Mouse (Mus musculus) limb, embryonic 15.5 days (tissue): ENCODE data around the gene Glis3. TPM values are rescaled to one million over a fixed set of nuclear protein-coding genes. Genes with fewer than 3 reads are reported as not detected.

Experiments
- ATAC-seq: fragments of 200-750 bp; cut with Nextera tagmentation; 2 replicates; pipeline ENCODE4 v1.8.0; 2017; ENCODE audit warnings: low read depth, moderate TSS enrichment; ENCODE audit not compliant: insufficient number of reproducible peaks, low FRiP score, low TSS enrichment
- H3K27ac ChIP-seq: fragments of 300-500 bp; sonication (generic); 2 replicates; pipeline ENCODE4 v1.5.1; 2015; ENCODE audit warnings: moderate library complexity, mild to moderate bottlenecking, inconsistent platforms
- H3K27me3 ChIP-seq: fragments of 300-500 bp; sonication (generic); 2 replicates; pipeline ENCODE4 v1.6.1; 2015; ENCODE audit warnings: inconsistent platforms
- H3K36me3 ChIP-seq: fragments of 300-500 bp; sonication (generic); 2 replicates; pipeline ENCODE4 v1.6.1; 2015; ENCODE audit warnings: inconsistent platforms
- H3K4me1 ChIP-seq: fragments of 300-500 bp; sonication (generic); 2 replicates; pipeline ENCODE4 v1.6.1; 2015; ENCODE audit warnings: inconsistent platforms
- H3K4me2 ChIP-seq: fragments of 300-500 bp; sonication (generic); 2 replicates; pipeline ENCODE4 v1.6.1; 2015; ENCODE audit warnings: mild to moderate bottlenecking, inconsistent platforms
- H3K4me3 ChIP-seq: fragments of 300-500 bp; sonication (generic); 2 replicates; pipeline ENCODE4 v1.5.1; 2015; ENCODE audit warnings: mild to moderate bottlenecking, inconsistent platforms
- H3K9ac ChIP-seq: fragments of 300-500 bp; sonication (generic); 2 replicates; pipeline ENCODE4 v1.6.1; 2015; ENCODE audit warnings: inconsistent platforms
- H3K9me3 ChIP-seq: fragments of 300-500 bp; sonication (generic); 2 replicates; pipeline ENCODE4 v1.6.1; 2016; ENCODE audit warnings: inconsistent platforms
- WGBS: fragments of 180-500 bp; shearing (Covaris S2); methylation state at CpG from one replicate; pipeline ENCODE4 v1.1.7; 2015; 5-methylcytosine and 5-hydroxymethylcytosine counted together
- polyA plus RNA-seq: library from polyadenylated mRNA; unstranded; fragments of >200 nt; fragmentation: Nextera tagmentation; extraction: Ambion mirVana; gene quantifications from 2 replicates; pipeline ENCODE4 v1.2.1, GENCODE M21; 2015

The Glis3 gene
- polyA plus RNA-seq, 1 experiment from 2014 or later, result 3.0 TPM

DNA sequence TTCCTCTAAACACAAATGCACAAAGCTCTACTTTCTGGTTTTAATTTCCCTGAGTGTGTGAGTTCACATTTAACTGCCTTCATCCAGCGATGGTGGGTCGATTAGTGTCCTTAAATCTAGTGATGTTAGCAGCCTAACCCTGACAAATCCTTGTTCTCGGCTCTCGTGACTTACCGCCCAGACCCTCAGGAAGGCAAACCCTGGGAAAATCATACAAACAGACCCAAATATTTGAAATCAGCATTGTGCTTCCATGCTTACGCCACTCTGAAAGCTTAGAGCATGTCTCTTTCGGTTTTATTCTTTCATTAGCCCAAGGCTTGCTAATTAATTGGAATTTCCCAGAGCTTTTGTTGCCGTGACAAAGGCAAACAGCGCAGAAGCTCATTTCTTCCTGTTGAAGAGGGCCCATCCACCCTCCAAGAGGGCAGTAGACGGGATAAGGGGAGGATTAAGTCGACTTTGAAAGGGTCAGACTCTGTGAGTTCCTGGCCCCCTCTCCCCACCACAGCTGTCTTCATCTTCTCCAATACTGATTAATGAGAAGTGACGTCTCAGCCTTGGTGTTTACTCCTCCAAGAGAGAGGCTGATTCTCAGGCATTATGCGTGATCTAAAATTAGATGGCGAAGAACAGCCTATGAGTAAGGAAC, 100.0 kb downstream of the Glis3 start:
- ATAC-seq, result no peak
- Histone ChIP-seq H3K36me3 (no peaks in the 10 kb centered on the region), H3K27ac (no peak overlapping the region), H3K4me1 (0 out of 2 replicates have a peak, but pooled peaks cover 7% of the 10 kb centered on the region), H3K27me3 (no peaks in the 10 kb centered on the region), H3K9ac (no peak overlapping the region), H3K4me3 (no peak overlapping the region), H3K4me2 (no peak overlapping the region), H3K9me3 (no peaks in the 10 kb centered on the region)
- 58% methylated on average over 14 of the region's 14 CpGs for WGBS

DNA sequence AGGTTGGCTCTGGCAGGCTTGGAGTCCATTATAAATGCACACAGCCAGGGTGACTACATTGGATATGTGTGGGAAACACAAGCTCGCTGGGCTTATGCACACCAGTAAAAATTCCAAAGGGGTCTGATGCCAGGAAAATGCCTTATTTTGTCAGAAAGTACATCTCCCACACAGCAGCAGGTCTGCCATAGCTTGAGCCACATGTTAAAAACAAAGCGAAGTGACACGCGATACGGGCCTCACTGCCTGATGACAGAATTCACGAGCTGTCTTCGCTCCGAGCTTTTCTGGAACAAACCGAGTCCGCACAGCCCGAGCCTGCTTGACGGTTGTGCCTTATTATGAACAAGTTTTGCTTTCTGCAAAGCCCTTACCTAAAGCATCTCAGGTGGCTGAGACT, 102.9 kb downstream of the Glis3 start:
- no peak overlapping the region for H3K4me2 ChIP-seq
- H3K27ac ChIP-seq, result no peak overlapping the region
- H3K9ac ChIP-seq, result no peak overlapping the region
- H3K4me1 ChIP-seq, result 0 out of 2 replicates have a peak, but pooled peaks cover 7% of the 10 kb centered on the region
- ATAC-seq, result no peak
- H3K36me3 ChIP-seq, result no peaks in the 10 kb centered on the region
- WGBS, result 66% methylated on average over 12 of the region's 12 CpGs
- H3K27me3 ChIP-seq, result no peaks in the 10 kb centered on the region
- no peaks in the 10 kb centered on the region for H3K9me3 ChIP-seq
- H3K4me3 ChIP-seq, result no peak overlapping the region

DNA sequence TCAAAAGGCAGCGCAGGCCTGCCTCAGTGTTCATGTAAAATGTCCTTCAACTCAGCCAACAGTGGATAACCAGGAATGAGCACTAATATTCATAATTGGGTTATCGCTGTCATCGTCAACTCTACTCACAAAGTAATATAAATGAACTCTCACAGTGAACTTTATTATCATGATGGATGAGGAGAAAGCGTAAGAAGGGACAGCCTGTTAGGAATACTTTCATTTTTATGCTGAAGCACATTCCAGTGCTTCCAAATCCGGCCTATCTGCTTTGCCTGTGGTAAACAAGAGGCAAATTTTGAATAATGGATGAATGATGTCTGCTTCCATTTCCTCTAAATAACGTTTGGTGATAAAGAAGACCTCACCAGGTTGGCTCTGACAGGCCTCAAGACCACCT, 103.3 kb downstream of the Glis3 start:
- no peak overlapping the region for H3K4me3 ChIP-seq
- no peak overlapping the region for H3K27ac ChIP-seq
- 0 out of 2 replicates have a peak, but pooled peaks cover 7% of the 10 kb centered on the region for H3K4me1 ChIP-seq
- 82% methylated on average over 6 of the region's 6 CpGs for WGBS
- H3K27me3 ChIP-seq, result no peaks in the 10 kb centered on the region
- H3K9me3 ChIP-seq, result no peaks in the 10 kb centered on the region
- no peak for ATAC-seq
- H3K36me3 ChIP-seq, result no peaks in the 10 kb centered on the region
- no peak overlapping the region for H3K4me2 ChIP-seq
- H3K9ac ChIP-seq, result no peak overlapping the region

DNA sequence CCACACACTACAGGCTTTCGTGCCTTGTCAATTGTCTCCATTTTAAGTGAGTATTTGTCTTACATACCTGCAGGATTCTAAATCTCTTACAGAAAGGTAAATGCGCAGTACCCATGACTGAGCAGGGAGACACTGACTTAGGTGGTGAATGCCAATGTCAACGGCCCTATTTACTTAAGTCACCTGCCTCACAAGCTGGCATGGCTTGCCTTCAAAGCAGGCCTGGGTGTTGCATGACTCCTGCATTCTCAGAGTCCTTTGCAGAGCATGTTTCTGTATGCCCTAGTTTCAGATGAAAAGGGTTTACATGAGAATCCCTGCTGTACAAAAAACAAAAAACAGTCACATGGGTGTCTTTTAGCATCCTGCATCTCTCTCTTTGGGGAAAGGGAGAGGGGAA, 106.2 kb downstream of the Glis3 start:
- Histone ChIP-seq H3K27ac (no peak overlapping the region), H3K4me3 (no peak overlapping the region), H3K4me1 (0 out of 2 replicates have a peak, but pooled peaks cover 5% of the 10 kb centered on the region), H3K9ac (no peak overlapping the region), H3K4me2 (no peak overlapping the region), H3K9me3 (no peaks in the 10 kb centered on the region), H3K27me3 (no peaks in the 10 kb centered on the region), H3K36me3 (no peaks in the 10 kb centered on the region)
- no peak for ATAC-seq
- 94% methylated on average over 3 of the region's 3 CpGs for WGBS

DNA sequence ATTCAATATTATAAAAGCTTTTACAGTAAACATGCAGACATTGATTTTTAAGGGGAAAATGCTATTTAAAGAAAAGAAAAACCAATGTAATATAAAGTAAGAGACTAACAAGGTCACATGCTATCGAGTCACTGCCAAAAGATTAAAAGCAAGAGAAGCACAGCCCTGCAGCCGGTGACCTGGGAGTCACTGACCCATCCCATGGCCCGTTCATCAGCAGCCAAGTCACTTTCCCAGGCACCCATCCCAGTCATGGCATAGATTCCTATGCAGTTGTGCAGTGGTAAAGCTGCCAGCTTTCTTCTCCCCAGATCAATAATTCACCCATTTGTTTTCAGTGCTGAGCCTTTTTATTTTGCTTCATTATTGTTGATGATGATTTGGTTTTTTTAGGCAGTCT, 110.0 kb downstream of the Glis3 start:
- 80% methylated on average over 3 of the region's 3 CpGs for WGBS
- ATAC-seq, result no peak
- no peak overlapping the region for H3K9ac ChIP-seq

DNA sequence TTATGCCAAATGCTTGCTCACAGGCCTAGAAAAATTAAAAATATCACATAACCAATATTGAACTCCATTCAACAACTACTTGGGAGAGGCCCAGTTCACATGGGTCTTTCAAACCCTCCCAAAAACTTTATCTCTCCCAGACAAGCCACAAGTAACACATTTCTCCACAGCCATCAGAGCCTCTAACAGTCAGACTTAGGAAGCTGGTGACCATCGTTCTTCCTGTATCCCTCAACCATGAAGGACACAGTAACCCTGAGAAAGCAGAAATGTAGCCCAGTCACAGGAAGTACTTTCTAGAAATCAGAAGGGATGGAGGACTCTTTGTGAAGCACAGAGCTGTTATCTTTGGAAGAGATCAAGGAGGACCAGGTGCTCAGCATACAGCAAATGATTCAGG, 112.8 kb downstream of the Glis3 start:
- WGBS, result 73% methylated on average over 1 of the region's 1 CpGs
- H3K9ac ChIP-seq, result no peak overlapping the region
- no peaks in the 10 kb centered on the region for H3K9me3 ChIP-seq
- H3K4me2 ChIP-seq, result no peak overlapping the region
- H3K4me3 ChIP-seq, result no peak overlapping the region
- no peak for ATAC-seq
- H3K27ac ChIP-seq, result no peak overlapping the region
- 0 out of 2 replicates have a peak, but pooled peaks cover 3% of the 10 kb centered on the region for H3K4me1 ChIP-seq
- H3K27me3 ChIP-seq, result no peaks in the 10 kb centered on the region
- H3K36me3 ChIP-seq, result no peaks in the 10 kb centered on the region

More for the DNA sequence above, 110.0 kb downstream of the Glis3 start:
- Histone ChIP-seq H3K27ac (no peak overlapping the region), H3K36me3 (no peaks in the 10 kb centered on the region), H3K4me3 (no peak overlapping the region), H3K4me1 (0 out of 2 replicates have a peak, but pooled peaks cover 3% of the 10 kb centered on the region), H3K4me2 (no peak overlapping the region), H3K9me3 (no peaks in the 10 kb centered on the region), H3K27me3 (no peaks in the 10 kb centered on the region)

DNA sequence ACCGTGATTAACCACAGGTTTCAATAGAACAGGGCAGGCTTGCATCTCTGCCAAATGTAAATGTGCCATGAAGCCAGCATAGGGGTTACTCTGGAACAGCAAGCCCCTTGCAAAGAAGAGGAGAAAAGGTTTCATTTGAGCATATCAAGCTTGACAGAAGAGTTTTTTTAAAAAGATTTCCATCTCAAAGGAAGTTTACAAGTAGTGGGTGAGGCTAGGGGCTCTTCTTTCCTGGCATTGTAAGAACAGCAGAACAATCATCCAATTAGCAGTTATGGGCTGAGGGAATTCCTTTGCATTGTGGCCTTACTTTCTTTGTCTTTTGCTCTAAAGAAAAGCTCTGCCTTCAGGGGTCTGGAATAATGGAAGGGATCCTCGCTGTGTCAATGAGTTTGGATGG, 113.3 kb downstream of the Glis3 start:
- H3K4me3 ChIP-seq, result no peak overlapping the region
- no peak overlapping the region for H3K27ac ChIP-seq
- H3K9ac ChIP-seq, result no peak overlapping the region
- ATAC-seq, result no peak
- H3K9me3 ChIP-seq, result no peaks in the 10 kb centered on the region
- 21% methylated on average over 2 of the region's 2 CpGs for WGBS
- no peaks in the 10 kb centered on the region for H3K36me3 ChIP-seq
- no peaks in the 10 kb centered on the region for H3K27me3 ChIP-seq
- H3K4me2 ChIP-seq, result no peak overlapping the region
- 0 out of 2 replicates have a peak, but pooled peaks cover 3% of the 10 kb centered on the region for H3K4me1 ChIP-seq

DNA sequence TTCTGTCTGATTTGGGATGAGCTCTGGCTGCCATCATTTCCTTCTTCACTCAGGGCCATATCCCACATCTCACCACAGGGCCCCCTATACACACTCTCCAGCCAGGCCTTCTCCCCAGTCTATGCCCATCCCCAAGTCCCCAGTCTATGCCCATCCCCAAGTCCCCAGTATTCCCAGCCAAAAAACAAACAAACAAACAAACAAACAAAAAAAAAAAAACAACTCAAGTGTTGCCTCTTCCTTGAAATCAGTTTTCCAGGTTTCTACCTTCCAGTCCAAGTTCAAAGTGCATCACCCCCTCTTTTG, 118.2 kb downstream of the Glis3 start:
- Histone ChIP-seq H3K4me2 (no peak overlapping the region), H3K27me3 (no peaks in the 10 kb centered on the region), H3K27ac (no peak overlapping the region), H3K4me3 (no peak overlapping the region), H3K36me3 (no peaks in the 10 kb centered on the region), H3K9ac (no peak overlapping the region), H3K4me1 (peaks cover 17% of the 10 kb centered on the region), H3K9me3 (no peaks in the 10 kb centered on the region)
- ATAC-seq, result no peak

DNA sequence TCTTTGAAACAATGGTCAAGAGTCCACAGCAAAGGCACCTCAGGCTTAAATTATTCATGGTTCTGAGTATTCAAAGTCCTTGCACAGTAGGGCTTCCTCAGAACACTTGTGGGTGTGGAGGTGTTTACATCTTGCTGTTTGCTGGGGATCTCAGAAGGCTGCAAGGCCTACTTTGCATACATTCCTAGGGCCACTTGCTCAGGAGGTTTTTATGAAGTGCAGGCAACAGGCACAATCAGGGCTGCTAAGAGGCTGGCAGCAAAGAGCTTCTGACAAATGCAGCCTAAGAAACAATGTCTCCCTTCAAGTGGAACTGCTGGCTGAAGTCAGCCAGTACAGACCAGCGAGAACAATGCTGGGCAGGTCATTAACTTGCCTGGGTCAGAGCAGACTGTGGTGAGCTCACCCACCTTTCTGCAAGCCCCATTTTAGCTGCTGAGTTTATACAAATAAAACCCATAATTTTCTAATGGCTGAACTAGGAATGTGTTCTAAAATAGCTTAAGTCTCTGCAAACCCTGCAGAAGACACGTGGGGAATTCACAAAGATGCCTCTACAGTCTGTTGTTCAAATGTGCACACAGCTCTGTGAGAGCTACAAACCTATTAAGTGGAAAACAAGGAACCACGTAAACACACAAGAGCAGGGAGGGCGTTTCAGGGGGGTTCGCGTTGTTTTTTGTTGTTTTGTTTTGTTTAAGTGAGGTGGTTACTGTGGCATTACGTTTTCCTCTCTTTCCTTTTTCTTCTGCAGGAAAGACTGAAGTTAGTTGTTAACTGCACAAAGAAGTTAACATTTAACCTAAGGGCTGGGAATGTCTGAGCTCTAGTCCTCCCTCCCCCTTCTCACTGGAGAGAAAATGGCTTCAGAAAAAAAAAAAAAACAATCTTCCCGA, 118.8 kb downstream of the Glis3 start:
- H3K9me3 ChIP-seq, result no peaks in the 10 kb centered on the region
- no peak overlapping the region for H3K4me2 ChIP-seq
- no peaks in the 10 kb centered on the region for H3K36me3 ChIP-seq
- no peaks in the 10 kb centered on the region for H3K27me3 ChIP-seq
- no peak overlapping the region for H3K9ac ChIP-seq
- ATAC-seq, result no peak
- WGBS, result 42% methylated on average over 8 of the region's 8 CpGs
- no peak overlapping the region for H3K4me3 ChIP-seq
- peaks cover 17% of the 10 kb centered on the region for H3K4me1 ChIP-seq
- H3K27ac ChIP-seq, result no peak overlapping the region

DNA sequence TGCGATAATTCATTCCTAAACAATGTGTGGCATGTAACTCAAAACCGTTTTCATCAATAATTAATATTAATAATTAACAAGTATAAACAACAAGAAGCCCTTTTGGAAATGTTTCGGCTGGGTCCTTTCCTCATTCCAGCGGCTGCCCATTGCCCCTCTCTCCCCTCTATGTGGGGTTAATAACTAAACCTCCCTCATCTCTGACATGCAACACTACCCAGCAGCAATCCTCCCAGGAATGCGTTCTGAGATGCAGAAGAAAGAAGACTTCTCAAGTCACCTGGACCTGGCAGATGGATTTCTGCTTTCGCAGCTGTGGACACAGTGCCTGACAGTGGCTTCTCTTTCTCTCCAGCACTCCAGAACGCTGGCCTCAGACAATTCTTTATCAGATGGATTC, 120.0 kb downstream of the Glis3 start:
- Histone ChIP-seq H3K4me1 (peaks cover 13% of the 10 kb centered on the region), H3K4me3 (no peak overlapping the region), H3K4me2 (no peak overlapping the region), H3K36me3 (no peaks in the 10 kb centered on the region), H3K9ac (no peak overlapping the region), H3K9me3 (no peaks in the 10 kb centered on the region), H3K27ac (no peak overlapping the region), H3K27me3 (no peaks in the 10 kb centered on the region)
- ATAC-seq, result no peak
- 72% methylated on average over 7 of the region's 7 CpGs for WGBS

DNA sequence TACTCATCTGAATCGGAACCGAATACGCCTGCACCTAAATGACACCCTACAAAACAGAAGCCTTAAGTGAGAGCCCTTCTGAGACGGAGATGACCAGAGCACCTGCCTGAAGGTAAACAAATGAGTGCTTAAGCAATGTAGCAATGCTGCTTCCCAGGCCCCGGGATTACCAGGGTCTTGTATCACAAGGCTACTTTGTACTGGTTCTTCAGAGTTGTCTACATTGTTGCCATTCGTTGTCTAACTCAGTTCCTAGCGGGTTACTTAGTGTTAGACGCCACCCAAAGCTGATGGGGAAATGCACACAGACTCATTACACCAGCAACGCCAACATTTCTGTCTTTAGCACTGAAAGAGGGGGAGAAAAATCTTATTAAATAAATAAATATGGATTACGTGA, 120.5 kb downstream of the Glis3 start:
- Histone ChIP-seq H3K4me1 (peaks cover 13% of the 10 kb centered on the region), H3K27me3 (no peaks in the 10 kb centered on the region), H3K9me3 (no peaks in the 10 kb centered on the region), H3K36me3 (no peaks in the 10 kb centered on the region), H3K27ac (no peak overlapping the region), H3K4me2 (no peak overlapping the region), H3K9ac (no peak overlapping the region), H3K4me3 (no peak overlapping the region)
- 79% methylated on average over 10 of the region's 10 CpGs for WGBS
- no peak for ATAC-seq

DNA sequence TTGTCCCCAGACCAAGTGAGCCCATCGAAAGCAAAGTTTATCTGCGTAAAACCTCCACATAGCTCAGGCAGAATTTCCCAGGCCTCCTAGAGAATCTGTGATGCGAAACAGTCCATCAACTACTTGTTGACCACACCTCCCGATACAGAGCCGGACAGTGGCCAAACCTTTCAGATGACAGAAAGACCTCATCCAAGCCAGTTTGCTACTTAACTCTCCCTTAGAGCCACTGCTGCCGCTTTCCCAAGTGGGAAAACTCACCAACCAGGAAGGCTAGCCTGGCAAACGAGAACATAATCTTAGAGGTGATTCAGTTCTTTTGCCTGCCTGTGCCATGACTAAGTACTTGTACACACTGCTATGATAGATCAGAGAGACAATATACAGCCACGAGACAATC, 121.2 kb downstream of the Glis3 start:
- no peak for ATAC-seq
- H3K4me3 ChIP-seq, result no peak overlapping the region
- H3K9me3 ChIP-seq, result no peaks in the 10 kb centered on the region
- no peak overlapping the region for H3K9ac ChIP-seq
- H3K27me3 ChIP-seq, result no peaks in the 10 kb centered on the region
- 63% methylated on average over 8 of the region's 8 CpGs for WGBS
- peak overlapping the region; percentile 27; the same call in 1 of the 2 replicates for H3K27ac ChIP-seq
- peaks cover 13% of the 10 kb centered on the region for H3K4me1 ChIP-seq
- H3K4me2 ChIP-seq, result no peak overlapping the region
- H3K36me3 ChIP-seq, result no peaks in the 10 kb centered on the region
